Mouse (Mus musculus): ENCODE results near the gene Spata21. TPM values are rescaled to one million over a fixed set of nuclear protein-coding genes. Genes with fewer than 3 reads are reported as not detected.

Spata21 gene
- total RNA-seq, 2 experiments from 2014 or later = not detected

- no peak for DNase-seq (ENCODE audit: low spot score in 2 of 2)
- no peak for TF ChIP-seq CTCF (conservative IDR thresholded peaks at IDR 0.05)
- H3K4me3 ChIP-seq = no peak overlapping the region
- H3K27ac ChIP-seq = no peak overlapping the region
These were observed 9.5 kb upstream of the Spata21 start for GRCm38 (mm10) chr4:141078510-141079137.

- TF ChIP-seq CTCF (conservative IDR thresholded peaks at IDR 0.05) = no peak
- H3K4me3 ChIP-seq = no peak overlapping the region
- no peak for DNase-seq (ENCODE audit: low spot score in 2 of 2)
These were observed 1.3 kb upstream of the Spata21 start for GRCm38 (mm10) chr4:141086862-141087261.

GRCm38 (mm10) chr4:141088714-141089113 is 581 bp downstream of the Spata21 start:
- Histone ChIP-seq H3K4me3 (no peak overlapping the region), H3K27ac (no peak overlapping the region)
- DNase-seq (ENCODE audit: low spot score in 2 of 2) = peak in 1 of 2 experiments; percentile 51
- no peak for TF ChIP-seq CTCF (conservative IDR thresholded peaks at IDR 0.05)

More at GRCm38 (mm10) chr4:141086862-141087261, 1.3 kb upstream of the Spata21 start:
- no peak overlapping the region for H3K27ac ChIP-seq

- DNase-seq (ENCODE audit: low spot score in 2 of 2) = no peak
- no peak for TF ChIP-seq CTCF (conservative IDR thresholded peaks at IDR 0.05)
- Histone ChIP-seq H3K4me3 (no peak overlapping the region), H3K27ac (no peak overlapping the region)
These were observed 6.9 kb downstream of the Spata21 start for GRCm38 (mm10) chr4:141095016-141095415.

- no peak overlapping the region for H3K4me3 ChIP-seq
- H3K27ac ChIP-seq = no peak overlapping the region
- no peak for DNase-seq (ENCODE audit: low spot score in 2 of 2)
- 0 out of 2 replicates have a peak, but pooled peaks have one; percentile 7 for TF ChIP-seq CTCF (conservative IDR thresholded peaks at IDR 0.05)
These were observed 8.6 kb downstream of the Spata21 start for GRCm38 (mm10) chr4:141096710-141097109.

GRCm38 (mm10) chr4:141098935-141099334 is 10.8 kb downstream of the Spata21 start:
- Histone ChIP-seq H3K27ac (no peak overlapping the region), H3K4me3 (no peak overlapping the region)
- no peak for TF ChIP-seq CTCF (conservative IDR thresholded peaks at IDR 0.05)
- DNase-seq (ENCODE audit: low spot score in 2 of 2) = no peak

- TF ChIP-seq CTCF (conservative IDR thresholded peaks at IDR 0.05) = no peak
- no peak for DNase-seq (ENCODE audit: low spot score in 2 of 2)
- Histone ChIP-seq H3K4me3 (no peak overlapping the region), H3K27ac (no peak overlapping the region)
These were observed 11.8 kb downstream of the Spata21 start for GRCm38 (mm10) chr4:141099956-141100355.

- DNase-seq (ENCODE audit: low spot score in 2 of 2) = no peak
- Histone ChIP-seq H3K4me3 (no peak overlapping the region), H3K27ac (no peak overlapping the region)
- TF ChIP-seq CTCF (conservative IDR thresholded peaks at IDR 0.05) = no peak
These were observed 13.2 kb downstream of the Spata21 start for GRCm38 (mm10) chr4:141101291-141101690.

GRCm38 (mm10) chr4:141101855-141102254 is 13.7 kb downstream of the Spata21 start:
- Histone ChIP-seq H3K4me3 (no peak overlapping the region), H3K27ac (no peak overlapping the region)
- DNase-seq (ENCODE audit: low spot score in 2 of 2) = no peak
- peak; percentile 69 for TF ChIP-seq CTCF (conservative IDR thresholded peaks at IDR 0.05)

GRCm38 (mm10) chr4:141106526-141107183 is 18.5 kb downstream of the Spata21 start:
- TF ChIP-seq CTCF (conservative IDR thresholded peaks at IDR 0.05) = no peak
- Histone ChIP-seq H3K27ac (no peak overlapping the region), H3K4me3 (no peak overlapping the region)
- no peak for DNase-seq (ENCODE audit: low spot score in 2 of 2)

- no peak for DNase-seq (ENCODE audit: low spot score in 2 of 2)
- H3K27ac ChIP-seq = no peak overlapping the region
- no peak overlapping the region for H3K4me3 ChIP-seq
- TF ChIP-seq CTCF (conservative IDR thresholded peaks at IDR 0.05) = no peak
These were observed 20.1 kb downstream of the Spata21 start for GRCm38 (mm10) chr4:141108196-141108732.

- Histone ChIP-seq H3K27ac (peak overlapping the region; percentile 80), H3K4me3 (no peak overlapping the region)
- peak; percentile 24; the same call in 1 of the 2 replicates for TF ChIP-seq CTCF (conservative IDR thresholded peaks at IDR 0.05)
- no peak for DNase-seq (ENCODE audit: low spot score in 2 of 2)
These were observed 25.7 kb downstream of the Spata21 start for GRCm38 (mm10) chr4:141113831-141114230.

- peak; percentile 43 to 46 for DNase-seq (ENCODE audit: low spot score in 2 of 2)
- H3K4me3 ChIP-seq = no peak overlapping the region
- no peak for TF ChIP-seq CTCF (conservative IDR thresholded peaks at IDR 0.05)
- peak overlapping the region; percentile 80 for H3K27ac ChIP-seq
These were observed 26.4 kb downstream of the Spata21 start for GRCm38 (mm10) chr4:141114521-141114981.
